Mouse (Mus musculus): ENCODE results near the gene Adam15. TPM values are rescaled to one million over a fixed set of nuclear protein-coding genes. Genes with fewer than 3 reads are reported as not detected.
A peak's percentile ranks its signal among the peaks of the same experiment; 100 is the strongest.

Gene Adam15
- polyA plus RNA-seq, 1 experiment from 2014 or later = 78.2 TPM

GRCm38 (mm10) chr3:89347916-89348315 lies 1.9 kb downstream of the Adam15 start:
- H3K4me2 ChIP-seq (ENCODE audit: low read length) = no peak overlapping the region
- H3K9me3 ChIP-seq (replicated peaks; ENCODE audit: control insufficient read depth, low read length, poor library complexity, severe bottlenecking) = no peaks in the 10 kb centered on the region
- no peak overlapping the region for H3K9ac ChIP-seq (ENCODE audit: low read depth, low read length)
- no peaks in the 10 kb centered on the region for H3K36me3 ChIP-seq (ENCODE audit: control insufficient read depth, insufficient read depth, low read length)
- peaks cover 3% of the 10 kb centered on the region; the same call in 1 of the 2 replicates for H3K27me3 ChIP-seq (ENCODE audit: control insufficient read depth, insufficient read depth, low read depth, low read length)
- H3K27ac ChIP-seq (ENCODE audit: low read length) = no peak overlapping the region
- no peak overlapping the region for H3K4me3 ChIP-seq (ENCODE audit: low read depth, low read length)
- ATAC-seq = no peak
- WGBS = 48% methylated on average over 1 of the region's 1 CpGs
- peaks cover 14% of the 10 kb centered on the region; the same call in 1 of the 2 replicates for H3K4me1 ChIP-seq (ENCODE audit: control insufficient read depth, insufficient read depth, low read length)

GRCm38 (mm10) chr3:89346815-89347540 lies 2.8 kb downstream of the Adam15 start:
- 85% methylated on average over 10 of the region's 10 CpGs for WGBS
- no peak for ATAC-seq
- Histone ChIP-seq H3K27me3 (ENCODE audit: control insufficient read depth, insufficient read depth, low read depth, low read length) (peaks cover 3% of the 10 kb centered on the region; the same call in 1 of the 2 replicates), H3K4me2 (ENCODE audit: low read length) (no peak overlapping the region), H3K9ac (ENCODE audit: low read depth, low read length) (no peak overlapping the region), H3K4me3 (ENCODE audit: low read depth, low read length) (no peak overlapping the region), H3K27ac (ENCODE audit: low read length) (no peak overlapping the region), H3K4me1 (ENCODE audit: control insufficient read depth, insufficient read depth, low read length) (peaks cover 14% of the 10 kb centered on the region; the same call in 1 of the 2 replicates), H3K36me3 (ENCODE audit: control insufficient read depth, insufficient read depth, low read length) (no peaks in the 10 kb centered on the region), H3K9me3 (replicated peaks; ENCODE audit: control insufficient read depth, low read length, poor library complexity, severe bottlenecking) (no peaks in the 10 kb centered on the region)

GRCm38 (mm10) chr3:89343279-89343678 lies 6.5 kb downstream of the Adam15 start:
- 83% methylated on average over 7 of the region's 7 CpGs for WGBS
- Histone ChIP-seq H3K27ac (ENCODE audit: low read length) (no peak overlapping the region), H3K36me3 (ENCODE audit: control insufficient read depth, insufficient read depth, low read length) (no peaks in the 10 kb centered on the region), H3K4me3 (ENCODE audit: low read depth, low read length) (no peak overlapping the region), H3K9ac (ENCODE audit: low read depth, low read length) (no peak overlapping the region), H3K4me1 (ENCODE audit: control insufficient read depth, insufficient read depth, low read length) (peaks cover 18% of the 10 kb centered on the region), H3K4me2 (ENCODE audit: low read length) (no peak overlapping the region), H3K9me3 (replicated peaks; ENCODE audit: control insufficient read depth, low read length, poor library complexity, severe bottlenecking) (no peaks in the 10 kb centered on the region), H3K27me3 (ENCODE audit: control insufficient read depth, insufficient read depth, low read depth, low read length) (no peaks in the 10 kb centered on the region)
- ATAC-seq = no peak

GRCm38 (mm10) chr3:89341794-89342193 lies 8.0 kb downstream of the Adam15 start:
- WGBS = 78% methylated on average over 4 of the region's 4 CpGs
- no peaks in the 10 kb centered on the region for H3K36me3 ChIP-seq (ENCODE audit: control insufficient read depth, insufficient read depth, low read length)
- no peak overlapping the region for H3K4me3 ChIP-seq (ENCODE audit: low read depth, low read length)
- no peaks in the 10 kb centered on the region for H3K27me3 ChIP-seq (ENCODE audit: control insufficient read depth, insufficient read depth, low read depth, low read length)
- peaks cover 29% of the 10 kb centered on the region for H3K4me1 ChIP-seq (ENCODE audit: control insufficient read depth, insufficient read depth, low read length)
- H3K27ac ChIP-seq (ENCODE audit: low read length) = no peak overlapping the region
- no peak for ATAC-seq
- no peaks in the 10 kb centered on the region for H3K9me3 ChIP-seq (replicated peaks; ENCODE audit: control insufficient read depth, low read length, poor library complexity, severe bottlenecking)
- no peak overlapping the region for H3K4me2 ChIP-seq (ENCODE audit: low read length)
- H3K9ac ChIP-seq (ENCODE audit: low read depth, low read length) = no peak overlapping the region

- whole genome bisulfite sequencing = 3% methylated on average over 11 of the region's 11 CpGs
- peak; percentile 37 for ATAC-seq
- Histone ChIP-seq H3K4me2 (ENCODE audit: low read length) (peak overlapping the region; percentile 63), H3K9ac (ENCODE audit: low read depth, low read length) (peak overlapping the region; percentile 40), H3K9me3 (replicated peaks; ENCODE audit: control insufficient read depth, low read length, poor library complexity, severe bottlenecking) (no peaks in the 10 kb centered on the region), H3K27me3 (ENCODE audit: control insufficient read depth, insufficient read depth, low read depth, low read length) (no peaks in the 10 kb centered on the region), H3K4me3 (ENCODE audit: low read depth, low read length) (peak overlapping the region; percentile 29), H3K36me3 (ENCODE audit: control insufficient read depth, insufficient read depth, low read length) (no peaks in the 10 kb centered on the region), H3K4me1 (ENCODE audit: control insufficient read depth, insufficient read depth, low read length) (peaks cover 34% of the 10 kb centered on the region), H3K27ac (ENCODE audit: low read length) (no peak overlapping the region)
Observed at GRCm38 (mm10) chr3:89340465-89340864, 9.3 kb downstream of the Adam15 start.

GRCm38 (mm10) chr3:89339416-89339815 lies 10.4 kb downstream of the Adam15 start:
- ATAC-seq = no peak
- H3K9ac ChIP-seq (ENCODE audit: low read depth, low read length) = no peak overlapping the region
- H3K27me3 ChIP-seq (ENCODE audit: control insufficient read depth, insufficient read depth, low read depth, low read length) = no peaks in the 10 kb centered on the region
- peaks cover 34% of the 10 kb centered on the region for H3K4me1 ChIP-seq (ENCODE audit: control insufficient read depth, insufficient read depth, low read length)
- no peaks in the 10 kb centered on the region for H3K36me3 ChIP-seq (ENCODE audit: control insufficient read depth, insufficient read depth, low read length)
- no peak overlapping the region for H3K4me2 ChIP-seq (ENCODE audit: low read length)
- no peak overlapping the region for H3K27ac ChIP-seq (ENCODE audit: low read length)
- 26% methylated on average over 8 of the region's 8 CpGs for WGBS
- no peaks in the 10 kb centered on the region for H3K9me3 ChIP-seq (replicated peaks; ENCODE audit: control insufficient read depth, low read length, poor library complexity, severe bottlenecking)
- H3K4me3 ChIP-seq (ENCODE audit: low read depth, low read length) = no peak overlapping the region

GRCm38 (mm10) chr3:89337721-89338578 lies 11.8 kb downstream of the Adam15 start, which contains the start of gene Efna4:
Gene Efna4, minus strand, starts transcription at chr3:89338028.
- peak within 1 kb of the TSS; percentile 75 for H3K4me3 ChIP-seq (ENCODE audit: low read depth, low read length)
- peak within 1 kb of the TSS; percentile 97 for H3K4me2 ChIP-seq (ENCODE audit: low read length)
- no peaks in the 10 kb centered on the region for H3K36me3 ChIP-seq (ENCODE audit: control insufficient read depth, insufficient read depth, low read length)
- ATAC-seq = peak; percentile 63
- no peaks in the 10 kb centered on the region for H3K9me3 ChIP-seq (replicated peaks; ENCODE audit: control insufficient read depth, low read length, poor library complexity, severe bottlenecking)
- H3K27me3 ChIP-seq (ENCODE audit: control insufficient read depth, insufficient read depth, low read depth, low read length) = no peaks in the 10 kb centered on the region
- peaks cover 35% of the 10 kb centered on the region for H3K4me1 ChIP-seq (ENCODE audit: control insufficient read depth, insufficient read depth, low read length)
- 1% methylated on average over 39 of the region's 44 CpGs for WGBS
- peak within 1 kb of the TSS; percentile 59 for H3K27ac ChIP-seq (ENCODE audit: low read length)
- peak within 1 kb of the TSS; percentile 80 for H3K9ac ChIP-seq (ENCODE audit: low read depth, low read length)

GRCm38 (mm10) chr3:89337062-89337720 lies 12.6 kb downstream of the Adam15 start:
- no peaks in the 10 kb centered on the region for H3K36me3 ChIP-seq (ENCODE audit: control insufficient read depth, insufficient read depth, low read length)
- H3K4me2 ChIP-seq (ENCODE audit: low read length) = peak overlapping the region; percentile 97
- H3K27ac ChIP-seq (ENCODE audit: low read length) = peak overlapping the region; percentile 59
- no peaks in the 10 kb centered on the region for H3K9me3 ChIP-seq (replicated peaks; ENCODE audit: control insufficient read depth, low read length, poor library complexity, severe bottlenecking)
- WGBS = under 1% methylated on average over 17 of the region's 21 CpGs
- no peaks in the 10 kb centered on the region for H3K27me3 ChIP-seq (ENCODE audit: control insufficient read depth, insufficient read depth, low read depth, low read length)
- peak overlapping the region; percentile 80 for H3K9ac ChIP-seq (ENCODE audit: low read depth, low read length)
- peak; percentile 14; the same call in 1 of the 2 replicates for ATAC-seq
- peaks cover 41% of the 10 kb centered on the region for H3K4me1 ChIP-seq (ENCODE audit: control insufficient read depth, insufficient read depth, low read length)
- peak overlapping the region; percentile 75 for H3K4me3 ChIP-seq (ENCODE audit: low read depth, low read length)
